Mouse (Mus musculus): ENCODE results near the gene Ube2o. TPM values are rescaled to one million over a fixed set of nuclear protein-coding genes. Genes with fewer than 3 reads are reported as not detected.
A peak's percentile ranks its signal among the peaks of the same experiment; 100 is the strongest.

The Ube2o gene
- total RNA-seq, 2 experiments from 2014 or later, result 28.5 to 29.7 TPM

DNA sequence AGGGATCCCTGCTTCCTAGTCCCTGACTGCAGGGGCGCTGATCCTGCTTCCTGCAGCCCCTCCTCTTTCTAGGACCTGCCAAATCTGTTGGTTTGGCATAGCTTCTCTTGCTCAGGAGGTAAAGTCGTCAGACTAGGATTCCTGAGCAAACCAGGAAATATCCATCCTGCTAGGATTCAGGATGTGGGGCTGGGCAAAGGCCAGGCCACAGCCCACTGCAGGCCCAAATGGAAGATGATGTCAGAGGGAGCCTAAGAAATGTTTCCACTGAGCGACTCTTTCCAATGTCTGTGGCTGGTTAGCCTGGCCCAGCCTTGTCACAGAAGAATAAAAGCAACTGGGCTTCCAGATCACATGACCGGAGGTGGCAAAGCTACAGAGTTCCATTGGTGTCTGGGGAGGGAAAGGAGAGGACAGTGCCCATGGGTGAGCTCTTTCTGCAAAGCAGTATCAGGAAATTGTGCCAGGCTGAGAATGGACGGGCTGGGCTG lies 57.5 kb downstream of the Ube2o start:
- intact Hi-C loops (cut with DNase I), result no loop called here

DNA sequence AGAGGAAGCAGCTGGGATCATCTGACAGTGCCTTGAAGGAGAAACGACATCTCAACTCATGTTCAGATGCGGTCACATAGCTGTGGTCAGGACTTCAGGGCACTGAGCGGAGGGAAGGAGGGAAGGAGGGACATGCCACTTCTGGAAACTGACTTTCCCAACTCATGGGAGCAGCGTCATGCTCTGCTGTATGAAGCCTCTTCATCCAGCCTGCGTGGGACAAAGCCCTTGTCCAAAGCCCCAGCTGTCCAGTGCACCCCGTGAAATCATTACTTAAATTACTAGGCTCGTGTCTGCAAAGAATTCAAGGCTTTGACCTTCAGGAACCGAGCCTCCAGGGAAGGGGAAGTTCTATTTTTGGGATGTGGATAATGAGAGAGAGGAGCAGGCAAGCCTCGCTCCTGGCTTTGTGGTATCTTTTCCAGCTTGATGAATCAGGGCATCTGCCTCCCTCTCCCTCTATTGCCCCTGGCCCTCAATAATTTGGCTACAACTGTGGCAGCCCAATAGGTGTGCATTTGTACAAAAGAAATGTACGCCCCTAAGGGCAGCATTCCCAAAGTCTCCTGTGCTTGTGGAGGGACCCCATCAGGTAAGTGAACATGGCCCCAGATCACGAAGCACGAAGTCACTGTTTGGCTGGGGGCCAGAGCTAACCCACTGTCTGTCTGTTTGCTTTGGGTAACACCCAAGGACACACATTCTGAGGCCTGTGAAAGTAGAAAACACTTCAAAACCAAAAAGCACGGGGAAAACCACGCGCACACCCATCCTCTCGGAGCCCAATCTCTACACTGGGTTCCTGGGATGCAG lies 58.2 kb downstream of the Ube2o start:
- intact Hi-C loops (cut with DNase I), result no loop called here
- peak in 1 of 2 experiments; percentile 20 for DNase-seq

More for the DNA sequence above, 57.5 kb downstream of the Ube2o start:
- DNase-seq, result peak; percentile 42 to 50

DNA sequence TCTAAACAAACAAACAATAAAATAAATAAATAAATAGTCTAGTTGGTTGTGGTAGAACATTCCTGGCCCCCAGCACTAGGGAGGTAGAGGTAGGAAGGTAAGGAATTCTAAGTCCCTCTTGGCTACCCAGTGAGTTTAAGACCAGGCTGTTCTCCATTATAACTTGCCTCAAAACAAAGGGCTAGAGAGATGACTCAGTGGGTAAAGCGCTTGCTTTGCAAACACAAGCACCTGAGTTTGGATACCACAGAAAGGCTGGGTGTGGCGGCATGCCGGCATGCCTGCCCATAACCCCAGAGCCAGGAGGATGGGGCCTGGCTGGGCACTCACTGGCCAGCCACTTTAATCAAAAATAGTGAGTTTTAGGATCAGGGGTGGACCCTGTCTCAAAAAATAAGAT lies 59.2 kb downstream of the Ube2o start:
- no peak for DNase-seq
- intact Hi-C loops (cut with DNase I), result no loop called here

DNA sequence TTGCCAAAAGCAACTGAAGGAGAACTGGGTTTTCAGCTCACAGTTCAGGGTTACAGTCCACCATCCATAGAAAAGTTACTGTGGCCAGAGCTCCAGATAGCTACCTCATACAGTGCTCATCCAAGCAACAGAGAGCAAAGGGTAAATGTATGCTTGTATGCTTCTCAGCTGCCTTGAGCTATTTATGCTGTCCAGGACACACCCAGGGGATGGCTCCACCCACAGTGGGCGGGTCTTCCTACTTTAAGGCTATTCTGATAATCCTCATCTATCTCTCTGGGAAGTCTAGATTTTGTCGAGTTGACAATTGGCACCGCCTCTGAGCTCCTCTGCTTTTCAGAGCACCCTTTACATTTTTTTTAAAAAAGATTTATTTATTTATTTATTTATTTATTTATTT lies 60.1 kb downstream of the Ube2o start:
- no peak for DNase-seq

DNA sequence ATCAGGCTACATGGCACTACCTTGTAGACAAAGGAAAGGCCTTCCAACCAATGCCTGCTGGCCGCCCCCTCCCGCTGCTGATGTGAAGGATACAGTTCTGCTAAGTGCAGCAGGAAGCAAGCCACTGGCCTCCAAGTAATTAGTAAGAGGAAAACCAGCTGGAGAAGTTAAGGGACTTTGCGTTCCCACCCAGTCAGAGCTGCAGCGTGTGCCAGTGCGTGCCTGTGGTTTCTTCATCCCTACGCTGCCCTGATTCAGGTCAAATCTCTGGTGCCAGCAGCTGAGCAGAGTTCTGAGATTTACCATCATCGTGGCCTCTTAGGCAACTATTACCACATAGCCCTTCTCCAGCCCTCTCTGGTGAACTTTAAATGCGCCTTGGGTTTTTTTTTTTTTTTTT lies 62.8 kb downstream of the Ube2o start:
- peak; percentile 40 to 41 for DNase-seq
- intact Hi-C loops (cut with DNase I), result no loop called here

More for the DNA sequence above, 60.1 kb downstream of the Ube2o start:
- intact Hi-C loops (cut with DNase I), result no loop called here

DNA sequence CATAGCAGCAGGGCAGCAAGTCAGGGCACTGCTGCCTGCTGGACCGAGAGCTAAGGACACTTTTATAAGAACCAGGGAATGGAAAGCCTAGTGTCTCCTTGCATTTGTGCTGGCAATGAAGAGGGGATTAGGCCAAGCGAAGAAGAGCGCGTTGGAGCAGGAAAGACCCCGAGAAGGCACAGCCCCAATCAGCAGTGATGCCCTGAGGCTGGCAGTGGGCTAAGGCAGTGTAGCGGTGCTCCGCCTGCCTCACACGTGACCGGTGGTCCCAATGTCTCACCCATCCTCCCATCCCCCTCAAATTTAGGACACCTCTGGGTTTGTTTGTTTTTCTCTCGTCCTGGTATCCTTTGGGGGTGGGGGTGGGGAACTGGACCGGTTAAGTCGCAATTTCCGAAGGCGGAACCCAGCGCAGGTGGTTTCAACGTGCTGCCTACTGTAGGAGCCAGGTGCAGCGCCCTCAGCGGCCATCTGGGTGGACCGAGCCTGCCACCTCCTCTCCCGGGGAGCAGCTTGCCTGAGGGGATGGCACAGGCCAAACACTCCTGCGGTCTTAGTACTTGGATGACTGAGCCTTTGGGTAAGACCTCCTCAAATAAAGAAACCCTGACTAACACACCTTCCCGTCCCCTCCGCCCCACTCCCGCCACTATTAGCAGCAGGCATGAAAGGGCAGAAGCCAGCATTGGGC lies 65.8 kb downstream of the Ube2o start:
- no peak for DNase-seq
- intact Hi-C loops (cut with DNase I), result no loop called here

DNA sequence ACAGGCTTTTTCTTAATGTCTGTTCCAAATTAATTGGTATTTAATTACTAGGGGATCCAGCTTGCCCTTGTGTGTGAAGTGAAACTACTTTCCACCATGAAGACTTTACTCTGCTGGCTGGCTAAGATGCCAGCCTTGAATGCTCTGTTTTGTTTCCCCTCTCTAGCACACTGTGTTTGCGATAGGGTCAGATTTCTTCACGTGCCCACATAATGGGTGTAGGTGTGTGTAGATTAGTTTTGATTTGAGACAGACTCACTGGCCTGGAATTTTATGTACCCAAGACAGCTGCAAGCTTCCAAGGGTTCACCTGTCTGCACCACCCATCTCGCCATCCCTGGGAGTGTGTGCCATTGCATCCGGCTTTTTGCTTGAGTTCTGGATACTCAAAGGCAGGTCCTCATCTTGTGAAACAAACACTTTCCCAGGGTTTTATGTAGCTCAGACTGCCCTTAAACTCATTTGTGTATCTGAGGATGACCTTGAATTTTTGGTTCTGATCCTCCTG lies 67.7 kb downstream of the Ube2o start:
- no peak for DNase-seq
- intact Hi-C loops (cut with DNase I), result no loop called here

DNA sequence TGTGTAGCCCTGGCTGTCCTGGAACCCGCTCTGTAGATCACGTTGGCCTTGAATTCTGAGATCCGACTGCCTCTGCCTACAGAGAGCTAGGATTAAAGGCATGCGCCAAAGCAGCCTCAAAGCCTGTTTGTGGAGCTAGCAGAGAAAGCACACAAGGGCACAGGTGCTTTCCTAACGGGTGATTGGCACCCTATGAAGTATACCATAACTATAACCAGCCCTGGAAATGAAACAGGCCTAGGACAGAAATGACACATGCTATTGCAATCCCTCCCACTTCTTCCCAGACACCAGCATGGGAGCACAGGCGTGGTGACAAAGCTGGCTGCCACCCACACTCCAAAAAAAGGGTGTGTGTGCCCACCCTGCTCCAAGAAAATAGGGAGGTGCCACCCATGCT lies 68.3 kb downstream of the Ube2o start:
- DNase-seq, result no peak
- intact Hi-C loops (cut with DNase I), result no loop called here

DNA sequence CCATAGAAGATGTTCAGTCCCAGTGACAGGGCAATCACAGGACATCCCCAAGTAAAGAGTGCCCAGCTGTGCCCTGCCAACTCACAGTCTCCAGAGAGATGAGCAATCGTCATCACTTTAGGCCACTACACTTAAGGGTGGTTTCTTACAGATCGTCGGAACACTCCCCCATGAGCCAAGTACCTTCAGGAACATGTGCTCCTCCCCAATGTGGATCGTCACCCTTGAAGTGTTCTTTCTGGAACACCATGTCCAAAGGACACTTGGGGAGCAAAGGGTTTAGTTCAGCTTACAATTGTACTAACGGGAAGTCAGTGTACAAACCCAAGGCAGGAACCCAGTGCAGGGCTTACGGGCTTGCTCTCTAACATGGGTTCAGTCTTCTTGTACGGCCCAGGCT lies 69.1 kb downstream of the Ube2o start:
- no peak for DNase-seq
- intact Hi-C loops (cut with DNase I), result no loop called here

DNA sequence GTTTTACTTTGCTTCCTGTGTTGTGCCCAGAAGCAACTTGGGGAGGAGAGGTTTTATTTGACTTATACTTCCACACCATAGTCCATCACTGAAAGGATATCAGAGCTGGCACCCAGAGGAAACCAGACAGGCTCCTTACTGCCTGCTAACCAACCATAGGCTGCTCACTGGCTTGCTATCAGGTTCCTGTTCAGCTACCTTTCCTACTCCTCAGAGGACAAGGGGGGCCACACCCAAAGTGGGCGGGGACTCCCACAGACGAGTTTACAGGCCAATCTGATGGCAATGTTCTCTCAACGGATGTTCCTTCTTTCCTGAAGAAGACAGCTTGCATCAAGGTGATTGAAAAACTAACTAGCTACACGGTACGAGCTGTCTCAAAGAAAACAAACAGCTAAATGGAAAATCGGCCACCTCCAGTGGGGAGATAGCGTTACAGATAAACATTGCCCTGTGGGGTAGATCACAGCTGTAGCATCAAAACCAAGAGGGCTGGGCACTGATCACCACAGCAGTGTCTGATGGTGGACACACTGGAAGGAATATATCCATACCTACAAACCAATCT lies 69.9 kb downstream of the Ube2o start:
- DNase-seq, result no peak
- intact Hi-C loops (cut with DNase I), result no loop called here

DNA sequence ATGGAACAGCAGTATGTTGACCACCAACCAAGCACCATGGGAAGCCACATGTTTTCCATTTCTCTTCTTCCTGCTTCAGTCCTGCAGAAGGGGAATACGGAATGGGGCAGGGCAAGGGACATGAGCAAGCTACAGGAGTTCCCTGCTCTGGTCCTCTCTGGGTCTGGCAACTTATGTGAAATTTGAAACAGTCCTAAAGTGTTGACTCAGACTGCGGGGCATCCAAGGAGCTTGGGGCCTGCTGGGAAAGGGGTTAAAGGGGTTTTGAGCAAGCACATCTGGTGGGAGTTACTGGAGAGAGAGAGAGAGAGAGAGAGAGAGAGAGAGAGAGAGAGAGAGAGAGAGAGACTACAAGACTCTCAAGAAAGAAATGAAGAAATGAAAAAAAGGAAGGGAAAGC lies 72.6 kb downstream of the Ube2o start:
- DNase-seq, result no peak
- intact Hi-C loops (cut with DNase I), result no loop called here

DNA sequence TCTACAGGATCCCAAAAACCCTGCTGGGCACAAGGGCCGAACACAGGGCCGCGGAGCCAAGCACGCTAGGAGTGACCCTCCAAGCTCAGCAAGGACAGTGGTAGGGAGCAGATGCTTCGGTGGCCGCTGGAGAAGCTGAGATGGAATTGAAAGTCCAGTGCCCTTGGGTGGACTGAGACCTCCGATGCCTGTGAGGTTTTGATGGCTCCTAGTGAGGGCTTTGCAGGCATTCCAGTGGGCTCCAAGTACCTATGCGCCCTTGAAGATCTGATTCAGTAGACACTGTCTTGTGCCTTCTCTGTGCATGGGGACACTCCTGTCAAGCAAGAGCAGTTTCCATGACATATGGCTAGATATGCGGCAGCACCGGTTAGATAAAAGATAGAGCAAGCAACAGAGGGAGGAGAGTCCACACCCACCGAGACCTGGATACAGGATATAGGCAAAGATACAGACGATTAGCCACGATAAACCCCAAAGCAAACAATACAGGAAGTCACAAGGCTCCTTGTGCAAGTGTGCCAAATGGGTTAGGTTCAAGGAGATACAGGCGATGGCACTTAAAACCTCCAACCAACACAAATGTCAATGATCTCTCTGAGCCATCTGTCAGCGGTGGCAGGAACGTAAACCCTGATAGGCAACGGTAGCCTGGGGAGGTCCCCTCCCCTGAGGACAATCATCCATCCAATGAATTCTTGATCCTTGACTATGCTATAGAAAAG lies 74.9 kb downstream of the Ube2o start:
- intact Hi-C loops (cut with DNase I), result no loop called here
- DNase-seq, result no peak

DNA sequence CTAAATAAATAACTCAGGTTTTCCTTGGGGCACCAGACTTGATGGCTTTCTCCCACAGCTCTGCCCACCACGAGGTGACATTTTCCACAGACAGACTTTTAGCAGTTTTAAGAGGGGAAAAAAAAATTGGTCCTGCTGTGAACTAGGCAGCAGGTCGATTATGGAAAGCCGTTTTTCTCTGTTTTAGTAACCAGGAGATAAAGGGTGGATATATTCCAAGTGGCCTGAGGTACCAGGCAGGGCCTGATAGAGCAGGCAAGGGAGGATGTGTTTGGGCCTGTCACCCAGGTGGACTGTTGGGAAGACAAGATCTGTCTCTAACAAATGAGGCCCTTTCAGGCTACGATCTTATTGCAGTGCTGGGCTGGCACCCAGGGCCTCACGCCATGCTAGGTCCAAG lies 75.7 kb downstream of the Ube2o start:
- intact Hi-C loops (cut with DNase I), result no loop called here

DNA sequence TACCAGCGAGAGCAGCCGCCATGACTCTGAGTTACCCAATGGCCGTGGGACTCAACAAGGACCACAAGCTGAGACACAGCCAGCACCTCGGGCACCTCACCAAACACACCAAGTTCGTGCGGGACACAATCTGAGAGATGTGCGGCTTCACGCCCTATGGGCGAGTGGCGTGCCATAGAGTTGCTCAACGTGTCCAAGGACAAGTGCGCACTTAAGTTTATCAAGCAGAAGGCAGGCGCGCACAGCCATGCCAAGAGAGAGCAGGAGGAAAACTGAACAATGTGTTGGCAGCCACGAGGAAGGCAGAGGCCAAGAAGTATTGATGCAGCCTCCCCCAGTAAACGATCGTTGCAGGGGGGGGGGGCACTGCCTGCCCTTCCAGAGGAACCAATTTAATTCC lies 76.7 kb downstream of the Ube2o start:
- DNase-seq, result no peak
- intact Hi-C loops (cut with DNase I), result loop anchor here (5.0 kb wide), 1 partner anchor 88 kb away; no protein-coding TSS in a partner anchor

More for the DNA sequence above, 75.7 kb downstream of the Ube2o start:
- no peak for DNase-seq

DNA sequence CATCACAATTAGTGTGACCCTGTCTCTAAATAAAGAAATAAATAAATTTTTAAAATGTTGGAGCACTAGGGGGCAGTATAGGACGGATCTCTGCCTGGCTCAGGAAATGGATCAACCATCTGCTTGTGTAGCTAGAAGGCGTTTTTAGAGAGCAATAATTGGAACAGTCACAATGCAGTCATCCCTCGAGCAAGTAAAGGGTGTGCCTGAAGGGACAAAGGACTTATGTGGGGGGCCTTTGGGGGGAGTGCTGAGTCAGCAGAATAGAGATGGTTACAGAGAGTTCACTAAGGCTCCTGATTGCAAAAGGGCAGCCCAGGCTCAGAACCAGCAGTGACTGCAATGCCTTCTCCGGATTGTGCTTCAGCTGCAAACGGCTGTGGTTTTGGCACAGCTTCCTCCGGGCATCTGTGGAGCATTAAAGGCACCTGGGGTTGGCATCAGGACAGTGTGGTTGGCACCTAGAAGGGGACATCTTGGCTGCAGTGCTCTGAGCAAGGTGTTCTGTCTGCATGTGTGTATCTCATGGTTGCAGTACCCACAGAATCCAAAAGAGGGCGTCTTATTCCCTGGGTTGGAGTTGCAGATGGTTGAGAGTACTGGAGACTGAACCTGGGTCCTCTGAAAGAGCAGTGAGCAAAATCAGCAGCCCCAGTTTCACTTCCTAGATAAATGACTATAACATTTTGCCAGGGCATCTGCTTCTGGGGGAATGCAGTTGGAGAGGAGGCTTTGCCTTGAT lies 80.1 kb downstream of the Ube2o start:
- intact Hi-C loops (cut with DNase I), result loop anchor here (1.0 to 5.0 kb wide), 3 partner anchors 33 to 128 kb away; no protein-coding TSS in a partner anchor
- peak; percentile 39 to 50 for DNase-seq

DNA sequence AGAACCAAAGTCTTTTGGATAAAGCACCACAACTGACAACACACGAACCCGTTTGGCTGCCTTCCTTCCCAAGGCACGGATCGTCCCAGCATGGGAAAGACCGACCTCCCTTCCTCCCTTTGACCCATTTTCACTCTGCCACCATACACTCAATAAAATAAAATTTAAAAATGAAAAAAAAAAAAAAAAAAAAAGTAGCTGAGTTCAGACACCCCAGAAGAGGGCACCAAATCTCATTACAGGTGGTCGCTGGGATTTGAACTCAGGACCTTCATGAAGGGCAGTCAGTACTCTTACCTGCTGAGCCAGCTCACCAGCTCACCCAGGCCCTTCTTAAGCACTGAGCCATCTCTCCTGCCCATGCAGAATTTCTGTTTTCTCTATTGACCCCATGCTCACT lies 82.2 kb downstream of the Ube2o start:
- no peak for DNase-seq
- intact Hi-C loops (cut with DNase I), result no loop called here

DNA sequence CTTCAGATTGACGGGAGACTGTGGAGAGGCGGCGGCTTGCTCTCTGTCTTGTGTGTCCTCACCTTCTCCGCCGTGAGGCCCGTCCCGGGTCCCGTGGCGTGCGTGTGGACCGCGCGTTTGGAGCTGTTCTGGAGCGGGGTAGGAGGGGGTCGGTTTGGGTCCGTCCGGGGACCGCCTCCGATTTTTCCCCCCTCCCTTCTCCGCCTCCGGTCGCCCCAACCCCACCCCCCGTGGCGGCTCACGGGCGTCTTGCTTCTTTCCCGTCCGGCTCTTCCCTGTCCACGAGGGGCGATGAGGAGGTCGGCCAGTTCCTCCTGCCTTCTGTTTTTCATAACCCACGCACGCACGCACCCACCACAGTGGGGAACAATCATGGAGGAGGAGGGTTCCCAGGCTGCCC lies 82.7 kb downstream of the Ube2o start:
- intact Hi-C loops (cut with DNase I), result no loop called here
- DNase-seq, result no peak

DNA sequence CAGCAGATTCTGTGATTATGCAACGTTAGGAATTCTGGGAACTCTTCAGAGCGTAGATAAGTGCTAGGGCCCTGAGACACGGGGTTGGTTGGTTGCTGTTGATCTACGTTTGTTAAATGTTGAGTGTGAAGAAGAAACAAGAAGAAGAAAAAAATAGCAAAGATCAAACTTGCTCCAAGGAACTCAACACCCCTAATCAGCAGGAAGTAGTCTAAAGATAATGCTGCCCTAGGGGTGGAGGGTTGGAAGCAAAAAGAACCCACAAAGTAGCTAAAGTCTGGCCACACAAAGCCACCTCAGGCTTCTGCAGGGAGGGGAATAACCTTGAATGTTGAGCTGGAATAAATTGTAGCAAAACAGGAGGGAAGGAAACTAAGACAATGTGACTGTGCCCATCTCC lies 83.9 kb downstream of the Ube2o start:
- intact Hi-C loops (cut with DNase I), result no loop called here
- no peak for DNase-seq

DNA sequence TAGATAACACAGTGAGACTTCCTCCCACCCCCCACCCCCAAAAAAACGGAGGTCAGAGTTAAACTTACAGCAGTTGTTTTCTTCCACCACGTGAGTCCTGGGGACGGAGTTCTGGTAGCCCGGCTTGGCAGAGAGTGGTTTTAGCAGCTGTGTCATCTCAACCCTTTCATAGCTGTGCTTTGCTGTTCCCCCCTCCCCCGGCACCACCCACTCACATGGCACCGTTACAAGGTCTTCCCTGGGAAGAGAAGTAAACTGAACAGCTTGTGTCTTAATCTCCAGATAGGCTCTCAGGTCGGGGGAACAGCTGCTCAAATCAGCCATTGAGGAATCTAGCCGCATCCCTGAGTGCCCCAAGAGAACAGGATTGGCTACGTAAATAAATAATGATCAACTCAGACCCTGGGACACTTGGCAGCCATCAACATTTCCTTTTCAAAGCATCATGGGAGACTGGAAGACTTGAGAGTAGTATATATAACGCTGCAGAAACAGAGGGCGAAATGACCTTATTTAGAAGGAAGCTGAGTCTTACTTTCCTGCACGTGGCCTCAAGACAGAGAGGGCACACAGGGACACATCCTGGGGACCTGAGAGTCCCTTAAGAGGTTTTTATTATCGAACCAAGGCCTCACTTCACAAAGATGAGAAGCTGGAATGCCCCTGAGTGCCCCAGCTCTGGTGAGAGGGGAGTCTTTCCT lies 86.6 kb downstream of the Ube2o start:
- peak; percentile 72 to 75 for DNase-seq
- intact Hi-C loops (cut with DNase I), result no loop called here
